Mouse (Mus musculus): ENCODE measurements around the gene Armc6. TPM values are rescaled to one million over a fixed set of nuclear protein-coding genes. Genes with fewer than 3 reads are reported as not detected.

Armc6 gene
- polyA plus RNA-seq, 1 experiment from 2014 or later: 23.2 TPM

GRCm38 (mm10) chr8:70272949-70273348 lies 38.7 kb upstream of the Armc6 start:
- H3K27me3 ChIP-seq (ENCODE audit: control insufficient read depth, insufficient read depth, low read length): no peaks in the 10 kb centered on the region
- H3K36me3 ChIP-seq (ENCODE audit: control insufficient read depth, insufficient read depth, low read length): no peaks in the 10 kb centered on the region
- H3K4me1 ChIP-seq (ENCODE audit: control insufficient read depth, insufficient read depth, low read length): no peaks in the 10 kb centered on the region
- no peak overlapping the region for H3K27ac ChIP-seq (ENCODE audit: low read length)
- H3K9me3 ChIP-seq (ENCODE audit: control insufficient read depth, low read depth, low read length): no peaks in the 10 kb centered on the region
- H3K4me2 ChIP-seq (replicated peaks; ENCODE audit: low read depth, low read length): no peak overlapping the region
- H3K4me3 ChIP-seq (ENCODE audit: low read depth, low read length): no peak overlapping the region
- WGBS: 36% methylated on average over 3 of the region's 3 CpGs
- peak; percentile 56 for ATAC-seq (ENCODE audit: insufficient number of reproducible peaks, insufficient read depth, low FRiP score, low read depth)
- no peak overlapping the region for H3K9ac ChIP-seq (replicated peaks; ENCODE audit: low read depth, low read length)

GRCm38 (mm10) chr8:70268799-70269565 lies 34.7 kb upstream of the Armc6 start:
- Histone ChIP-seq H3K9me3 (ENCODE audit: control insufficient read depth, low read depth, low read length) (no peaks in the 10 kb centered on the region), H3K4me2 (replicated peaks; ENCODE audit: low read depth, low read length) (no peak overlapping the region), H3K36me3 (ENCODE audit: control insufficient read depth, insufficient read depth, low read length) (peaks cover 9% of the 10 kb centered on the region), H3K27ac (ENCODE audit: low read length) (no peak overlapping the region), H3K4me1 (ENCODE audit: control insufficient read depth, insufficient read depth, low read length) (no peaks in the 10 kb centered on the region), H3K4me3 (ENCODE audit: low read depth, low read length) (no peak overlapping the region), H3K9ac (replicated peaks; ENCODE audit: low read depth, low read length) (no peak overlapping the region), H3K27me3 (ENCODE audit: control insufficient read depth, insufficient read depth, low read length) (no peaks in the 10 kb centered on the region)
- 47% methylated on average over 11 of the region's 11 CpGs for WGBS
- ATAC-seq (ENCODE audit: insufficient number of reproducible peaks, insufficient read depth, low FRiP score, low read depth): no peak

- no peak for ATAC-seq (ENCODE audit: insufficient number of reproducible peaks, insufficient read depth, low FRiP score, low read depth)
- H3K27ac ChIP-seq (ENCODE audit: low read length): no peak overlapping the region
- no peaks in the 10 kb centered on the region for H3K4me1 ChIP-seq (ENCODE audit: control insufficient read depth, insufficient read depth, low read length)
- no peak overlapping the region for H3K4me2 ChIP-seq (replicated peaks; ENCODE audit: low read depth, low read length)
- peaks cover 9% of the 10 kb centered on the region for H3K36me3 ChIP-seq (ENCODE audit: control insufficient read depth, insufficient read depth, low read length)
- 66% methylated on average over 5 of the region's 5 CpGs for WGBS
- H3K9me3 ChIP-seq (ENCODE audit: control insufficient read depth, low read depth, low read length): no peaks in the 10 kb centered on the region
- no peaks in the 10 kb centered on the region for H3K27me3 ChIP-seq (ENCODE audit: control insufficient read depth, insufficient read depth, low read length)
- no peak overlapping the region for H3K4me3 ChIP-seq (ENCODE audit: low read depth, low read length)
- no peak overlapping the region for H3K9ac ChIP-seq (replicated peaks; ENCODE audit: low read depth, low read length)
These were observed 34.0 kb upstream of the Armc6 start for GRCm38 (mm10) chr8:70268311-70268710.

DNA sequence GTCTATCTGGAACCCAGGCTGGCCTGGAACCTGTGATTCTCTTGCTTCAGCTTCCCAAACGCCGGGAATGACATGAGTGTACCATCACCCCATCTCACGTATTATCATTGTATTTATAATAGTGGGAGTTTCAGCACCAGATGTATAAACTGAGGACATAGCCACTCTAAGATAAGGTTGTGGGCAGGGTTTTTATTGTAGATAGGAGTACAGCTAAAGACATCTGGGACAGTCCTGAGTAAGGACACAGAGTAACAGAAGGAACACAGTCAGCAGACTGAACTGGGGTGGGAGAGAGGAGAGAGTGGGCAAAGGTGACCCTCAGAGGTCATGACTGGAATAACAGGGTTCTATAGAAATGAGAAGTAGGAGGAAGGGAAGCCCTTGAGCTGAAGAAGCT lies 33.4 kb upstream of the Armc6 start:
- 78% methylated on average over 3 of the region's 3 CpGs for WGBS
- Histone ChIP-seq H3K4me3 (ENCODE audit: low read depth, low read length) (no peak overlapping the region), H3K27me3 (ENCODE audit: control insufficient read depth, insufficient read depth, low read length) (no peaks in the 10 kb centered on the region), H3K4me1 (ENCODE audit: control insufficient read depth, insufficient read depth, low read length) (no peaks in the 10 kb centered on the region), H3K27ac (ENCODE audit: low read length) (no peak overlapping the region), H3K36me3 (ENCODE audit: control insufficient read depth, insufficient read depth, low read length) (peaks cover 15% of the 10 kb centered on the region), H3K9ac (replicated peaks; ENCODE audit: low read depth, low read length) (no peak overlapping the region), H3K9me3 (ENCODE audit: control insufficient read depth, low read depth, low read length) (no peaks in the 10 kb centered on the region), H3K4me2 (replicated peaks; ENCODE audit: low read depth, low read length) (no peak overlapping the region)
- ATAC-seq (ENCODE audit: insufficient number of reproducible peaks, insufficient read depth, low FRiP score, low read depth): no peak

GRCm38 (mm10) chr8:70259043-70259442 lies 24.8 kb upstream of the Armc6 start:
- no peak overlapping the region for H3K27ac ChIP-seq (ENCODE audit: low read length)
- no peak overlapping the region for H3K4me2 ChIP-seq (replicated peaks; ENCODE audit: low read depth, low read length)
- no peaks in the 10 kb centered on the region for H3K27me3 ChIP-seq (ENCODE audit: control insufficient read depth, insufficient read depth, low read length)
- H3K4me1 ChIP-seq (ENCODE audit: control insufficient read depth, insufficient read depth, low read length): no peaks in the 10 kb centered on the region
- H3K9me3 ChIP-seq (ENCODE audit: control insufficient read depth, low read depth, low read length): no peaks in the 10 kb centered on the region
- no peak overlapping the region for H3K4me3 ChIP-seq (ENCODE audit: low read depth, low read length)
- no peak for ATAC-seq (ENCODE audit: insufficient number of reproducible peaks, insufficient read depth, low FRiP score, low read depth)
- no peak overlapping the region for H3K9ac ChIP-seq (replicated peaks; ENCODE audit: low read depth, low read length)
- 82% methylated on average over 2 of the region's 2 CpGs for WGBS
- H3K36me3 ChIP-seq (ENCODE audit: control insufficient read depth, insufficient read depth, low read length): peaks cover 83% of the 10 kb centered on the region

GRCm38 (mm10) chr8:70258600-70258999 lies 24.3 kb upstream of the Armc6 start:
- H3K9ac ChIP-seq (replicated peaks; ENCODE audit: low read depth, low read length): no peak overlapping the region
- H3K27me3 ChIP-seq (ENCODE audit: control insufficient read depth, insufficient read depth, low read length): no peaks in the 10 kb centered on the region
- no peak overlapping the region for H3K27ac ChIP-seq (ENCODE audit: low read length)
- no peak overlapping the region for H3K4me2 ChIP-seq (replicated peaks; ENCODE audit: low read depth, low read length)
- ATAC-seq (ENCODE audit: insufficient number of reproducible peaks, insufficient read depth, low FRiP score, low read depth): no peak
- H3K4me1 ChIP-seq (ENCODE audit: control insufficient read depth, insufficient read depth, low read length): no peaks in the 10 kb centered on the region
- 96% methylated on average over 5 of the region's 5 CpGs for WGBS
- H3K36me3 ChIP-seq (ENCODE audit: control insufficient read depth, insufficient read depth, low read length): peaks cover 86% of the 10 kb centered on the region
- H3K9me3 ChIP-seq (ENCODE audit: control insufficient read depth, low read depth, low read length): no peaks in the 10 kb centered on the region
- no peak overlapping the region for H3K4me3 ChIP-seq (ENCODE audit: low read depth, low read length)

DNA sequence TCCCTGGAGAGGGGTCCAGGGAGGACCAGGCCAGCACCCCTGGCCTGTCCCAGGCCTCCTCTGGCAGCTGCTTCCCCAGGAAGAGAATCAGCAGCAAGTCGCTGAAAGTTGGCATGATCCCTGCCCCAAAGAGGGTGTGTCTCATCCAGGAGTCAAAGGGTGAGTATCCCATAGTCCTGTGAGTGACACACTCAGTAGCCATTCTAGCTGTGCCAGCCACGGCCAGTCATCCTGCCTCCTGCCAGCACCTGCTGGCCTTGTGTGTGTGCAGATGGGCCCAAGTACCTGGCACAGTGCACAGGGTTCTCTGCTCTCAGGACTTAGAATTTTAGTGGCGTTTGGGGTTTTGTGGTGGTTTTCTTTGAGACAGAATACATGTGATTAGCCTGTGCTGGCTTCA lies 23.2 kb upstream of the Armc6 start:
- Histone ChIP-seq H3K27ac (ENCODE audit: low read length) (no peak overlapping the region), H3K9me3 (ENCODE audit: control insufficient read depth, low read depth, low read length) (no peaks in the 10 kb centered on the region), H3K27me3 (ENCODE audit: control insufficient read depth, insufficient read depth, low read length) (no peaks in the 10 kb centered on the region), H3K9ac (replicated peaks; ENCODE audit: low read depth, low read length) (no peak overlapping the region), H3K4me3 (ENCODE audit: low read depth, low read length) (no peak overlapping the region), H3K4me1 (ENCODE audit: control insufficient read depth, insufficient read depth, low read length) (no peaks in the 10 kb centered on the region), H3K4me2 (replicated peaks; ENCODE audit: low read depth, low read length) (no peak overlapping the region), H3K36me3 (ENCODE audit: control insufficient read depth, insufficient read depth, low read length) (peaks cover 90% of the 10 kb centered on the region)
- WGBS: 83% methylated on average over 3 of the region's 3 CpGs
- no peak for ATAC-seq (ENCODE audit: insufficient number of reproducible peaks, insufficient read depth, low FRiP score, low read depth)

DNA sequence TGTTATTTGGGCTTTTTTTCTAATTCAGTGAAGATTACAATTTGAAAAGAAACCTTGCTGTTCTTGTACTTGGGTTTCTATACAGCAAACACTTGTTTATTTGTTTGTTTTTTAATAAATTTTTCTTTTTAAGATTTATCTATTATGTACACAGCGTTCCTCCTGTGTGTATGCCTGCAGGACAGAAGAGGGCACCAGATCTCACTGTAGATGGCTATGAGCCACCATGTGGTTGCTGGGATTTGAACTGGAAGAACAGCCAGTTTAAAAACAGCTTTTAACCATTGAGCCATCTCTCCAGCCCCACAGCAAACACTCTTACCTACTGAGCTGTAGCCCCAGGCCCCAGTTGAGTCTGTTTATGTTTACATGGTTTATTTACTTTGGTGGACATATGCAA lies 20.4 kb upstream of the Armc6 start:
- Histone ChIP-seq H3K4me1 (ENCODE audit: control insufficient read depth, insufficient read depth, low read length) (no peaks in the 10 kb centered on the region), H3K36me3 (ENCODE audit: control insufficient read depth, insufficient read depth, low read length) (peaks cover 91% of the 10 kb centered on the region), H3K4me3 (ENCODE audit: low read depth, low read length) (no peak overlapping the region), H3K4me2 (replicated peaks; ENCODE audit: low read depth, low read length) (no peak overlapping the region), H3K27ac (ENCODE audit: low read length) (no peak overlapping the region), H3K9me3 (ENCODE audit: control insufficient read depth, low read depth, low read length) (no peaks in the 10 kb centered on the region), H3K9ac (replicated peaks; ENCODE audit: low read depth, low read length) (no peak overlapping the region), H3K27me3 (ENCODE audit: control insufficient read depth, insufficient read depth, low read length) (no peaks in the 10 kb centered on the region)
- WGBS: 75% methylated on average over 1 of the region's 1 CpGs
- ATAC-seq (ENCODE audit: insufficient number of reproducible peaks, insufficient read depth, low FRiP score, low read depth): no peak

DNA sequence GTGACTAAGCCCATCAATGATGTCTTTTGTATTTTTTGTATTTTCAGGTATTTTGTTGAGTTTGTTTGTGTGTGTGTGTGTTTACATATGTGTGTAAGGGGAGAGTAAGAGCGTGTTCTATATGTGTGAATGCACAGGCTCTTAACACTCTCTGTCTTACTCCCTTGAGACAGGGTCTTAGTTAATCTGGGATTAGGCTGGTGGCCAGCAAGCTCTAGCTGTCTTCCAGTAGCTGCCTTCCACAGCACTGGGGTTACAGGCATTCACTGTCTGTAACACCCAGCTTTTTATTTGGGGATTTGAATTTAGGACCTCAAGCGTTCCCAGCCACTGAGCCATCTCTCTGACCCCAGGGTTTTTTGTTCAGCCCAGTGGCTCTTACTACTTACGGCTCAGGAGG lies 13.6 kb upstream of the Armc6 start:
- no peak overlapping the region for H3K9ac ChIP-seq (replicated peaks; ENCODE audit: low read depth, low read length)
- H3K4me2 ChIP-seq (replicated peaks; ENCODE audit: low read depth, low read length): no peak overlapping the region
- no peaks in the 10 kb centered on the region for H3K27me3 ChIP-seq (ENCODE audit: control insufficient read depth, insufficient read depth, low read length)
- peaks cover 83% of the 10 kb centered on the region for H3K36me3 ChIP-seq (ENCODE audit: control insufficient read depth, insufficient read depth, low read length)
- 91% methylated on average over 3 of the region's 3 CpGs for WGBS
- H3K4me1 ChIP-seq (ENCODE audit: control insufficient read depth, insufficient read depth, low read length): no peaks in the 10 kb centered on the region
- H3K9me3 ChIP-seq (ENCODE audit: control insufficient read depth, low read depth, low read length): no peaks in the 10 kb centered on the region
- H3K27ac ChIP-seq (ENCODE audit: low read length): no peak overlapping the region
- ATAC-seq (ENCODE audit: insufficient number of reproducible peaks, insufficient read depth, low FRiP score, low read depth): no peak
- no peak overlapping the region for H3K4me3 ChIP-seq (ENCODE audit: low read depth, low read length)

Data from stomach, embryonic 14.5 days (tissue).